Mouse (Mus musculus) liver, adult 2 months (tissue): ENCODE data around the gene Kif17. TPM values are rescaled to one million over a fixed set of nuclear protein-coding genes. Genes with fewer than 3 reads are reported as not detected.

Experiments
- DNase-seq: peaks from one replicate; pipeline ENCODE4 v3.0.0-alpha.2; 2011; ENCODE audit warnings: low read depth, low spot score; ENCODE audit errors: extremely low read depth
- H3K27ac ChIP-seq: fragments of 200-500 bp; replicated peaks from 2 replicates; pipeline ENCODE4 v1.5.1; 2012; ENCODE audit warnings: low read depth, mild to moderate bottlenecking, control low read depth, inconsistent platforms, low read length; ENCODE audit not compliant: insufficient read depth
- H3K27me3 ChIP-seq: fragments of 200-500 bp; 2 replicates; pipeline ENCODE4 v1.6.1; 2012; ENCODE audit warnings: mild to moderate bottlenecking, moderate library complexity, low read length, inconsistent platforms; ENCODE audit not compliant: control insufficient read depth, insufficient read depth
- H3K36me3 ChIP-seq: fragments of 200-500 bp; 2 replicates; pipeline ENCODE4 v1.6.1; 2012; ENCODE audit warnings: low read length, inconsistent platforms; ENCODE audit not compliant: control insufficient read depth, insufficient read depth
- H3K4me1 ChIP-seq: fragments of 200-500 bp; 2 replicates; pipeline ENCODE4 v1.6.1; 2011; ENCODE audit warnings: low read length; ENCODE audit not compliant: control insufficient read depth, insufficient read depth
- H3K4me3 ChIP-seq: fragments of 200-500 bp; 2 replicates; pipeline ENCODE4 v1.5.1; 2011; ENCODE audit warnings: low read depth, mild to moderate bottlenecking, control low read depth, low read length, moderate library complexity; ENCODE audit not compliant: insufficient read depth
- H3K79me2 ChIP-seq: fragments of 200-500 bp; 2 replicates; pipeline ENCODE4 v1.6.1; 2012; ENCODE audit warnings: inconsistent platforms, mild to moderate bottlenecking, low read length, moderate library complexity; ENCODE audit not compliant: control insufficient read depth, insufficient read depth
- H3K9ac ChIP-seq: fragments of 200-500 bp; 2 replicates; pipeline ENCODE4 v1.6.1; 2012; ENCODE audit warnings: low read depth, mild to moderate bottlenecking, control low read depth, inconsistent platforms, low read length
- CTCF ChIP-seq: fragments of 200-500 bp; IDR thresholded peaks from 2 replicates; pipeline ENCODE4 v1.5.1; 2011; ENCODE audit warnings: low read depth, low read length, control low read depth
- POLR2A ChIP-seq: fragments of 200-500 bp; IDR thresholded peaks from 2 replicates; pipeline ENCODE4 v1.6.1; 2011; ENCODE audit warnings: low read length, control low read depth; ENCODE audit not compliant: insufficient read depth; ENCODE audit errors: extremely low read depth
- WGBS: fragments of 180-500 bp; shearing (Covaris S2); methylation state at CpG from one replicate; pipeline ENCODE4 v1.1.7; 2018; 5-methylcytosine and 5-hydroxymethylcytosine counted together
- polyA plus RNA-seq: library from polyadenylated mRNA; depleted of rRNA; stranded (reverse); fragments of >200 nt; gene quantifications from 2 replicates; pipeline ENCODE4 v1.2.3, GENCODE M21; 2012; rRNA removed
- total RNA-seq: library from RNA; depleted of rRNA; stranded (reverse); fragments of >200 nt; gene quantifications from 2 replicates; pipeline ENCODE4 v1.2.3, GENCODE M21; 2014; rRNA removed

The Kif17 gene
- total and polyA plus RNA-seq, 2 experiments = under 0.01 to 0.06 TPM

DNA sequence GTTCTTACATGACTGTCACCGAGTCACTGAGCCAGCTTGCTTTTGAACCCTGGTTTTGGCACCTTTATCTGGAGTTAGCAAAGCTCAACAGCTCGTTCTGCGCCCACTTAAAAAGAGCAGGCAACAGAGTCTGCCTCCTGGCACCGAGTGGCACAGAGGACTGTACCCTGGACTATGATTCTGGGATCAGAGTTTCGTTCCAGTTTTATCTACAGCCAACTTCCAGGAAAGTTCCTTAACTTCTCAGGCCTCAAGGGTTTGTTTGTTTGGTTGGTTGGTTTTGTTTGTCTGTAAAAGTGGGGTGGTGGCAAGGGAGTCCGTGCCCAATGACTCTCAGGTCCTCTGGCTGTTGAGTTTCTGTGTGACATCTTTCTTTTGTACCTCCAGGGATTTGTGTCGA is 98.5 kb downstream of the Kif17 start:
- no peak for TF ChIP-seq POLR2A
- no peak for TF ChIP-seq CTCF

More for the DNA sequence above, 98.5 kb downstream of the Kif17 start:
- Histone ChIP-seq H3K27me3 (no peaks in the 10 kb centered on the region), H3K4me1 (peaks cover 19% of the 10 kb centered on the region), H3K36me3 (peaks cover 5% of the 10 kb centered on the region; the same call in 1 of the 2 replicates), H3K79me2 (no peaks in the 10 kb centered on the region), H3K27ac (peak overlapping the region; percentile 86), H3K4me3 (no peak overlapping the region), H3K9ac (peak overlapping the region; percentile 25; the same call in 1 of the 2 replicates)
- 29% methylated on average over 7 of the region's 7 CpGs for WGBS
- DNase-seq = peak; percentile 99

Other genes starting within 250 kb of the Kif17 start
- gene Hp1bp3, start 34.1 kb upstream of the Kif17 start, total RNA-seq = 43.7 and 46.2 TPM in 2 replicates
- 27.5 and 32.6 TPM in 2 replicates for gene Hp1bp3, start 34.1 kb upstream of the Kif17 start, polyA plus RNA-seq
- gene Sh2d5, start within 50 bp of the Kif17 start, total RNA-seq = under 0.01 TPM in 1 of 2 replicates, not detected in the other
- 0.14 and 0.44 TPM in 2 replicates for gene Sh2d5, start within 50 bp of the Kif17 start, polyA plus RNA-seq
- gene Ddost, start 54.3 kb downstream of the Kif17 start, total RNA-seq = 93.9 and 114 TPM in 2 replicates
- 141 and 145 TPM in 2 replicates for gene Ddost, start 54.3 kb downstream of the Kif17 start, polyA plus RNA-seq
- gene Pink1, start 75.9 kb downstream of the Kif17 start, total RNA-seq = 134 and 150 TPM in 2 replicates
- 192 and 217 TPM in 2 replicates for gene Pink1, start 75.9 kb downstream of the Kif17 start, polyA plus RNA-seq
- gene Cda, start 117.6 kb downstream of the Kif17 start, total RNA-seq = 4.5 and 4.8 TPM in 2 replicates
- 33.1 and 34.1 TPM in 2 replicates for gene Cda, start 117.6 kb downstream of the Kif17 start, polyA plus RNA-seq
- gene Fam43b, start 146.1 kb downstream of the Kif17 start, total RNA-seq = not detected in 2 replicates
- gene Fam43b, start 146.1 kb downstream of the Kif17 start, polyA plus RNA-seq = not detected in 2 replicates
- gene Mul1, start 184.2 kb downstream of the Kif17 start, total RNA-seq = 17.4 and 18.6 TPM in 2 replicates
- gene Mul1, start 184.2 kb downstream of the Kif17 start, polyA plus RNA-seq = 25.0 and 28.9 TPM in 2 replicates
- gene Camk2n1, start 203.9 kb downstream of the Kif17 start, total RNA-seq = 15.4 and 18.6 TPM in 2 replicates
- gene Camk2n1, start 203.9 kb downstream of the Kif17 start, polyA plus RNA-seq = 40.4 and 52.5 TPM in 2 replicates